Mouse (Mus musculus) heart, adult 2 months (tissue): ENCODE measurements at regions not wholly inside any gene's neighbourhood (a gene's known extent, or its start where the extent isn't known, plus 50 kb on each side); places are given as distances from the start of the nearest gene placed in this dataset.
A peak's percentile ranks its signal among the peaks of the same experiment; 100 is the strongest.
"Not testable (repeated sequence)": the region's sequence is repeated elsewhere in the genome, so short reads cannot be mapped to it uniquely, and the experiment has no call there.

ENCODE experiments used
- DNase-seq, 2 experiments: peaks; one replicate each; pipeline ENCODE4 v3.0.0; 2021
- H3K27ac ChIP-seq: fragments of 200-600 bp; 2 replicates; pipeline ENCODE4 v1.8.1; 2022
- H3K27me3 ChIP-seq: fragments of 200-500 bp; 2 replicates; pipeline ENCODE4 v1.6.1; 2012; ENCODE audit warnings: mild to moderate bottlenecking, low read length, inconsistent platforms, mixed read lengths; ENCODE audit not compliant: control insufficient read depth, insufficient read depth
- H3K36me3 ChIP-seq: fragments of 200-500 bp; 2 replicates; pipeline ENCODE4 v1.6.1; 2012; ENCODE audit warnings: low read length, inconsistent platforms; ENCODE audit not compliant: control insufficient read depth, insufficient read depth
- H3K4me1 ChIP-seq: fragments of 200-500 bp; 2 replicates; pipeline ENCODE4 v1.6.1; 2011; ENCODE audit warnings: low read length; ENCODE audit not compliant: control insufficient read depth, insufficient read depth
- H3K4me3 ChIP-seq: fragments of 200-600 bp; 2 replicates; pipeline ENCODE4 v1.8.1; 2022
- H3K79me2 ChIP-seq: fragments of 200-500 bp; replicated peaks from 2 replicates; pipeline ENCODE4 v1.6.1; 2012; ENCODE audit warnings: mild to moderate bottlenecking, inconsistent platforms, low read length, moderate library complexity, mixed read lengths; ENCODE audit not compliant: control insufficient read depth, insufficient read depth
- H3K9ac ChIP-seq: fragments of 200-500 bp; 2 replicates; pipeline ENCODE4 v1.6.1; 2012; ENCODE audit warnings: low read depth, mild to moderate bottlenecking, control low read depth, inconsistent platforms, low read length, mixed read lengths
- CTCF ChIP-seq: fragments of 200-600 bp; IDR thresholded peaks from 2 replicates; pipeline ENCODE4 v1.8.1; 2022; ENCODE audit warnings: antibody characterized with exemption, mild to moderate bottlenecking, moderate library complexity
- EP300 ChIP-seq: fragments of 200-500 bp; IDR thresholded peaks from 2 replicates; pipeline ENCODE4 v1.6.1; 2011; ENCODE audit warnings: low read depth, low read length, control low read depth; ENCODE audit not compliant: insufficient read depth
- POLR2A ChIP-seq: fragments of 200-500 bp; IDR thresholded peaks from 2 replicates; pipeline ENCODE4 v1.6.1; 2011; ENCODE audit warnings: mild to moderate bottlenecking, low read depth, low read length, control low read depth; ENCODE audit not compliant: insufficient read depth
- WGBS: fragments of 180-500 bp; shearing (Covaris S2); methylation state at CpG from one replicate; pipeline ENCODE4 v1.1.7; 2018; 5-methylcytosine and 5-hydroxymethylcytosine counted together
- intact Hi-C: fragments of 180-260 bp; cut with DNase I; formaldehyde crosslinking; loops from one replicate; pipeline ENCODE4 v1.15.1; 2025

DNA sequence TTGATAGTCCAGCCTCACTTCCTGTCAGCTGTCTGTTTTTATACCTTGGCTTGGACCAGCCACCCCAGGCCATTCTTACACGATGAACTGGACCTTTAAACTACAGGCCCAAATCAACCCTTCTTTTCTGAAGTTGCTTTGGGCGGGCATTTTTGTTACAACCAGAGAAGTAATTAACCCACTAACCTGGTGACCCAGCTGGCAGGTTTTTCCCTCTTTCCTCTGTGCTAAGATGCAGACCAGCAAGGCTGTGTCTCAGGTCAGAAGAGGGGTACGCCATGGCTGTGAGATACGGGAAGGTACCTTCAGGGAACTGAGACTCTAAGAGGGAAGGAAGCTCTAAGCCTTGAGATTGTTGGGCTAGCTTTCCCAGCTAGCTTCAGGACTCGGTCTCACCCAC, 105.7 kb upstream of the Klf3 start:
- Histone ChIP-seq H3K9ac (no peak overlapping the region), H3K27ac (no peak overlapping the region), H3K4me3 (no peak overlapping the region), H3K4me1 (peaks cover 9% of the 10 kb centered on the region), H3K36me3 (peaks cover 2% of the 10 kb centered on the region; the same call in 1 of the 2 replicates), H3K79me2 (no peaks in the 10 kb centered on the region), H3K27me3 (no peaks in the 10 kb centered on the region)
- DNase-seq: no peak
- intact Hi-C loops: no loop called here
- no peak for TF ChIP-seq POLR2A
- no peak for TF ChIP-seq EP300
- no peak for TF ChIP-seq CTCF
- 92% methylated on average over 5 of the region's 5 CpGs for WGBS

DNA sequence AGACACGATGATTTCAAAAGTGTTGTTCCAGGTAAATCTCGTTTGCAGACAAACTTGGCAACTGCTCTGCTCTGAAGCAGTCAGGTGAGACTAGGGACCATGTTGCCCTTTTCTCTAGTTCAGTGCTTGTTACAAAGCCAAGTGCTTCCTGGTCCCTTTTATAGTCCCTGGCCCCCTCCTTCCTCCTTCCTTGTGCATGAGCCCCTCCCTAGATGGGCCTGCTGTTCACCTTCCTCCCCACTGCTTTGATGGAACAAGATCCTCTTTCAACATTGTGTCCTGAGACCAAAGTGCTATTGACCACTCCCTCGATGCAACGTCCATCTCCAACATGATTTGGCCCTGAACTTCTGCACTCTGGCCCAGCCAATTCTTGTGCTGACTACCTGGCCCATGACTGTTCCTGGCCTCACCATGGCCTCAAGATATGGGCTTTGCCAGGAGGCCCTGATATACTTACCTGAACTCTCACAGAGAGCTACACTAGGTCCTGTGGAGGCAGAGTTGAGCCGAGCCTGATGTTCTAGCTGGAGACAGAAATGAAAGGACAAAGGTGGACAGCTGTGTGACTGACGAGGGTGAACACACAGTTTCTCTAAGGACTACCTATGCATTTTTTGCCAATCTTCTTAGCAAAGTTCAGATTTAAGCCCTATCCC, 104.6 kb upstream of the Klf3 start:
- H3K27me3 ChIP-seq: no peaks in the 10 kb centered on the region
- H3K9ac ChIP-seq: no peak overlapping the region; the same call in 1 of the 2 replicates
- peaks cover 2% of the 10 kb centered on the region; the same call in 1 of the 2 replicates for H3K36me3 ChIP-seq
- WGBS: 78% methylated on average over 6 of the region's 6 CpGs
- intact Hi-C loops: no loop called here
- no peak overlapping the region for H3K4me3 ChIP-seq
- H3K27ac ChIP-seq: no peak overlapping the region
- TF ChIP-seq EP300: no peak
- no peak for DNase-seq
- no peaks in the 10 kb centered on the region for H3K79me2 ChIP-seq
- H3K4me1 ChIP-seq: peaks cover 15% of the 10 kb centered on the region

DNA sequence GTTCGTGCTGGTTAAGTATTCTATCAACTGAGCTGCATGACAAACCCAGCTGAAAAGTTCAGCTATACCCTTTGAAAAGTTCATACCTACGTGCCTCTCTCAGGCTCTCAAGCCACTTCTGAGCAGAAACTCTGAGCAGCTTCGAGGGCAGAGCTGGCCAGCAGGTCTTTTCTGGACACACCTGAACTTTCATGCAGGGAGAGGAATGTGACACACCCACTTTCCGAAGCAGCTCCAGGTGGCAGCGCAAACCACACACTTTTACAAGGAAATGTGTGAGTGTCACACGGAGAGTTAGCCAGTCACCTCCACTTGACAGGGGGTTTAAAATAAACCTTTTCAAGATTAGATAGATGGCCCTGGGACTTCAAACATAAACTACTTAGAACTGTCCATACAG, 103.2 kb upstream of the Klf3 start:
- no peak overlapping the region for H3K9ac ChIP-seq
- DNase-seq: no peak
- H3K27me3 ChIP-seq: no peaks in the 10 kb centered on the region
- peaks cover 20% of the 10 kb centered on the region for H3K4me1 ChIP-seq
- peaks cover 2% of the 10 kb centered on the region; the same call in 1 of the 2 replicates for H3K36me3 ChIP-seq
- H3K4me3 ChIP-seq: no peak overlapping the region
- TF ChIP-seq POLR2A (no peak), CTCF (no peak), EP300 (no peak)
- intact Hi-C loops: loop anchor here (2.0 to 5.0 kb wide), 4 partner anchors 17 to 318 kb away; no protein-coding TSS in a partner anchor
- H3K27ac ChIP-seq: no peak overlapping the region
- no peaks in the 10 kb centered on the region for H3K79me2 ChIP-seq
- 65% methylated on average over 6 of the region's 6 CpGs for WGBS

DNA sequence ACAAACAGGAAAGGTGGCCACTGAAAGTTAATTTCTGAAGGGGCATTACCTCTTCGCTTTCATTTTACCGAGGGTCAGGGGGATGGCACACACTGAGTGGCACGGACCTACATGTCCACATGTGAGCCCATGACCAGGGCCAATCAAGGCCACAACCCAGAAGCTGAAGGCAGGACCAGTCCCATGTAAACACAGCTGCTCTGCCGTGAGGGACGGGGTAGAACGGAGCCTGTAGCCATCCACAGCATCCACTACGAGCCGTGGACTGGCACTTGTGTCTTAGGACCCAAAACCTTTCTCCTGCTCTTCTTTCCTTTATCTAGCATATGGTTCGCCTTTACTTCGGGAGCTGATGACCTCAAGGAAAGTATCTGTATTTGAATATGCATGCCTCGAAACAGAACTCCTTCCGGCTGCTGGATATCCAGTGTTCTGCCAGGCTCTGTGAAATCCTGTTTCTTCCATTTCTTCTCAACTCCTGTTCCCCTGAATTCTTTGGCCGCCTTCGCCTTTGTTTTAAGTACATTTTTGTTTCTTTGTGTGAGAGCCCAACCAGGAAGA, 101.9 kb upstream of the Klf3 start:
- no peak overlapping the region for H3K4me3 ChIP-seq
- no peaks in the 10 kb centered on the region for H3K79me2 ChIP-seq
- no peak for TF ChIP-seq CTCF
- TF ChIP-seq POLR2A: no peak
- TF ChIP-seq EP300: no peak
- peaks cover 20% of the 10 kb centered on the region for H3K4me1 ChIP-seq
- H3K27ac ChIP-seq: peak overlapping the region; percentile 79
- H3K27me3 ChIP-seq: no peaks in the 10 kb centered on the region
- no peak for DNase-seq
- WGBS: 51% methylated on average over 14 of the region's 14 CpGs
- intact Hi-C loops: loop anchor here (2.0 to 5.0 kb wide), 4 partner anchors 18 to 319 kb away; no protein-coding TSS in a partner anchor
- no peak overlapping the region for H3K9ac ChIP-seq
- peaks cover 2% of the 10 kb centered on the region; the same call in 1 of the 2 replicates for H3K36me3 ChIP-seq

DNA sequence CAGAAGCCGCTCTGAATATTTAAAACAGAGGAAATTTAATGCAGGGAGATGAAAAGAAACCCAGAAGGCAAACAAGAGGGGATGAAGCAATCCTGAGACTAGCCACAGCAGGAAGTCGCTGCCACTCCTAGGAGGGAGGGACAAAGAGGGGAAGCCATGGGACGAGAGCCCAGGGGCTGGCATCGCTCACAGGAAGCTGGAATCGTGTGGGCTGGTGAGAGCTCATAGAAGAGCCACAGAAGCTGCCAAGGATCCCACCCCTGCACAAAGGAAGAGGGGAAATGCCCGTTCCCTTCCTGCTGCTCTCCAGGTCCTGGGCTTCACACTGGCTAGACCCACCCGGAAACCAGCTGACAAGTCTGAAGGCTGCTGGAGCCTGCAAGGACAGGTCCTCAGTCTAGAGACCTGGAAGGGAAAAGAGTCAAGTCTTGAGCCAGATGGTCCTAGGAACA, 101.4 kb upstream of the Klf3 start:
- intact Hi-C loops: loop anchor here (2.0 to 5.0 kb wide), 7 partner anchors 19 to 320 kb away; partner anchors contain the start of gene Klf3
- Histone ChIP-seq H3K9ac (no peak overlapping the region), H3K4me1 (peaks cover 20% of the 10 kb centered on the region)

DNA sequence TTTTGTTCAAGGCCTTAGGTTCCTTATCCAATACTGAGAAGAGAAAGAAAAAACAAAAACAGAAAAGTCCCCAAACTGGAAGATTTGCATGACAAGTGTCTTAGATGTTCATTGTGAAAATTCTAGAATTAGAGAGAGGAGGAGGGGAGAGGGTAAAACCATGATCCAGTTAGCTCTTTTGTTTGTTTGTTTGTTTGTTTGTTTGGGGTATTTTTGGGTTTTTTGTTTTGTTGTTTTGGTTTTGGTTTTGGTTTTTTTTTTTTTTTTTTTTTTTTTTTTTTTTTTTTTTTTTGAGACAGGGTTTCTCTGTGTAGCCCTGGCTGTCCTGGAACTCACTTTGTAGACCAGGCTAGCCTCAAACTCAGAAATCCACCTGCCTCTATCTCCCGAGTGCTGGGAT, 100.8 kb upstream of the Klf3 start:
- not testable (repeated sequence) for H3K4me3 ChIP-seq, DNase-seq, H3K9ac ChIP-seq, H3K79me2 ChIP-seq, H3K36me3 ChIP-seq, H3K27me3 ChIP-seq
- H3K27ac ChIP-seq: peak overlapping the region; percentile 79
- peaks cover 20% of the 10 kb centered on the region for H3K4me1 ChIP-seq
- 57% methylated on average over 1 of the region's 1 CpGs for WGBS
- intact Hi-C loops: loop anchor here (2.0 to 5.0 kb wide), 6 partner anchors 75 to 320 kb away; partner anchors contain the start of gene Klf3

More for the DNA sequence above, 101.4 kb upstream of the Klf3 start:
- H3K4me3 ChIP-seq: no peak overlapping the region
- H3K36me3 ChIP-seq: peaks cover 2% of the 10 kb centered on the region; the same call in 1 of the 2 replicates
- peak; percentile 74 to 80 for DNase-seq
- H3K27me3 ChIP-seq: no peaks in the 10 kb centered on the region
- 9% methylated on average over 7 of the region's 7 CpGs for WGBS
- H3K27ac ChIP-seq: peak overlapping the region; percentile 79
- no peaks in the 10 kb centered on the region for H3K79me2 ChIP-seq
- peak; percentile 43; the same call in 1 of the 2 replicates for TF ChIP-seq POLR2A
- no peak for TF ChIP-seq CTCF
- peak; percentile 64; the same call in 1 of the 2 replicates for TF ChIP-seq EP300
